Mouse (Mus musculus) heart, adult 2 months (tissue): ENCODE results near the gene Vti1a. TPM values are rescaled to one million over a fixed set of nuclear protein-coding genes. Genes with fewer than 3 reads are reported as not detected.

Experiments used
- DNase-seq, 2 experiments: peaks; one replicate each; pipeline ENCODE4 v3.0.0; 2021
- H3K27ac ChIP-seq: fragments of 200-600 bp; 2 replicates; pipeline ENCODE4 v1.8.1; 2022
- H3K27me3 ChIP-seq: fragments of 200-500 bp; 2 replicates; pipeline ENCODE4 v1.6.1; 2012; ENCODE audit warnings: mild to moderate bottlenecking, low read length, inconsistent platforms, mixed read lengths; ENCODE audit not compliant: control insufficient read depth, insufficient read depth
- H3K36me3 ChIP-seq: fragments of 200-500 bp; 2 replicates; pipeline ENCODE4 v1.6.1; 2012; ENCODE audit warnings: low read length, inconsistent platforms; ENCODE audit not compliant: control insufficient read depth, insufficient read depth
- H3K4me1 ChIP-seq: fragments of 200-500 bp; 2 replicates; pipeline ENCODE4 v1.6.1; 2011; ENCODE audit warnings: low read length; ENCODE audit not compliant: control insufficient read depth, insufficient read depth
- H3K4me3 ChIP-seq: fragments of 200-600 bp; 2 replicates; pipeline ENCODE4 v1.8.1; 2022
- H3K79me2 ChIP-seq: fragments of 200-500 bp; replicated peaks from 2 replicates; pipeline ENCODE4 v1.6.1; 2012; ENCODE audit warnings: mild to moderate bottlenecking, inconsistent platforms, low read length, moderate library complexity, mixed read lengths; ENCODE audit not compliant: control insufficient read depth, insufficient read depth
- H3K9ac ChIP-seq: fragments of 200-500 bp; 2 replicates; pipeline ENCODE4 v1.6.1; 2012; ENCODE audit warnings: low read depth, mild to moderate bottlenecking, control low read depth, inconsistent platforms, low read length, mixed read lengths
- CTCF ChIP-seq: fragments of 200-600 bp; IDR thresholded peaks from 2 replicates; pipeline ENCODE4 v1.8.1; 2022; ENCODE audit warnings: antibody characterized with exemption, mild to moderate bottlenecking, moderate library complexity
- EP300 ChIP-seq: fragments of 200-500 bp; IDR thresholded peaks from 2 replicates; pipeline ENCODE4 v1.6.1; 2011; ENCODE audit warnings: low read depth, low read length, control low read depth; ENCODE audit not compliant: insufficient read depth
- POLR2A ChIP-seq: fragments of 200-500 bp; IDR thresholded peaks from 2 replicates; pipeline ENCODE4 v1.6.1; 2011; ENCODE audit warnings: mild to moderate bottlenecking, low read depth, low read length, control low read depth; ENCODE audit not compliant: insufficient read depth
- WGBS: fragments of 180-500 bp; shearing (Covaris S2); methylation state at CpG from one replicate; pipeline ENCODE4 v1.1.7; 2018; 5-methylcytosine and 5-hydroxymethylcytosine counted together
- intact Hi-C: fragments of 180-260 bp; cut with DNase I; formaldehyde crosslinking; loops from one replicate; pipeline ENCODE4 v1.15.1; 2025
- polyA plus RNA-seq: library from polyadenylated mRNA; depleted of rRNA; stranded (reverse); fragments of >200 nt; gene quantifications from 2 replicates; pipeline ENCODE4 v1.2.3, GENCODE M21; 2012; rRNA removed
- total RNA-seq, 2 experiments: library from RNA; stranded (reverse); gene quantifications; 2 replicates each; pipeline ENCODE4 v1.2.3; 2021

The Vti1a gene
- total and polyA plus RNA-seq, 3 experiments = 6.2 to 16.3 (median 15.6) TPM

- TF ChIP-seq CTCF (no peak), EP300 (no peak), POLR2A (no peak)
- Histone ChIP-seq H3K79me2 (no peaks in the 10 kb centered on the region), H3K27ac (no peak overlapping the region), H3K4me1 (no peaks in the 10 kb centered on the region; the same call in 1 of the 2 replicates), H3K27me3 (no peaks in the 10 kb centered on the region), H3K9ac (no peak overlapping the region), H3K4me3 (no peak overlapping the region), H3K36me3 (no peaks in the 10 kb centered on the region)
- intact Hi-C loops = no loop called here
- DNase-seq = no peak
- WGBS = 83% methylated on average over 9 of the region's 9 CpGs
Observed at GRCm38 (mm10) chr19:55668896-55669295, 352.8 kb downstream of the Vti1a start.

Other genes with a start within 250 kb of the Vti1a start
- 100 to 1,000 TPM; 149 to 173 TPM for gene Gpam, start 189.1 kb upstream of the Vti1a start, total RNA-seq
- 75.4 and 121 TPM in 2 replicates for gene Gpam, start 189.1 kb upstream of the Vti1a start, polyA plus RNA-seq
- under 1 TPM; 0.16 to 0.23 TPM for gene Tectb, start 135.6 kb upstream of the Vti1a start, total RNA-seq
- gene Tectb, start 135.6 kb upstream of the Vti1a start, polyA plus RNA-seq = 0.21 and 0.29 TPM in 2 replicates
- under 1 TPM in 1 of 2 experiments, not detected in 1; 0.07 TPM for gene Gucy2g, start 75.1 kb upstream of the Vti1a start, total RNA-seq
- 0.12 TPM in 2 replicates for gene Gucy2g, start 75.1 kb upstream of the Vti1a start, polyA plus RNA-seq
- gene Acsl5, start 64.4 kb upstream of the Vti1a start, total RNA-seq = 10 to 100 TPM; 12.5 to 14.7 TPM
- gene Acsl5, start 64.4 kb upstream of the Vti1a start, polyA plus RNA-seq = 8.0 and 9.0 TPM in 2 replicates
- gene Zdhhc6, start 263 bp upstream of the Vti1a start, total RNA-seq = 10 to 100 TPM; 19.6 to 22.1 TPM
- 10.4 and 14.1 TPM in 2 replicates for gene Zdhhc6, start 263 bp upstream of the Vti1a start, polyA plus RNA-seq